Mouse (Mus musculus): ENCODE results near the gene Arhgef39. TPM values are rescaled to one million over a fixed set of nuclear protein-coding genes. Genes with fewer than 3 reads are reported as not detected.

The Arhgef39 gene
- polyA plus RNA-seq, 1 experiment, result 2.8 TPM

GRCm38 (mm10) chr4:43515764-43516708, 16.5 kb upstream of the Arhgef39 start:
- no peaks in the 10 kb centered on the region; the same call in 1 of the 2 replicates for H3K4me1 ChIP-seq (ENCODE audit: control insufficient read depth, insufficient read depth, low read length)
- 67% methylated on average over 11 of the region's 11 CpGs for WGBS
- no peak for TF ChIP-seq POLR2A (IDR thresholded peaks at IDR 0.05; ENCODE audit: borderline replicate concordance, insufficient read depth, low read length)
- TF ChIP-seq CTCF (IDR thresholded peaks at IDR 0.05; ENCODE audit: borderline replicate concordance, insufficient read depth, low read depth, low read length), result no peak
- no peak overlapping the region for H3K4me3 ChIP-seq (replicated peaks; ENCODE audit: insufficient read depth, low read depth, low read length)
- H3K27me3 ChIP-seq (ENCODE audit: control insufficient read depth, insufficient read depth, low read length), result no peaks in the 10 kb centered on the region
- DNase-seq, result no peak
- no peak overlapping the region for H3K27ac ChIP-seq (ENCODE audit: insufficient read depth, low read length)

DNA sequence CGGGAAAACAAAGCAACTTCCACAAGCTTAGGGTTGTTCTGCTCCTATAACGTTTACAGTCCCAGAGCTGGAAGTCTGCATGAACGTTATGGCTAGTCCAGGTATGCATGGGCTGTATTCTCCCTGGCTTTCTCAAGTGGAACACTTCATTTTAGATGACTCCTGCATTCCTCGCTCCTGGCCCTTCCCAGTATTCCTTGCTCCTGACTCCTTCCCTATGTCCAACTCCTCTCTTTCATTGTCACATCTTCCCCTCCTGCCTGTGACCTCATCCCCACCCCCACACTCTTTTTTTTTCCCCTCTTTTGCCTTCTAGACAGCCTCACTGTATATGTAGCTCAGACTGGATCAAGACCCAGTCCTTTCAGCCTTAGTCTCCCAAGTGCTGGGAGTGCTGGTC, 14.3 kb upstream of the Arhgef39 start:
- H3K27ac ChIP-seq (ENCODE audit: insufficient read depth, low read length), result no peak overlapping the region
- no peak overlapping the region for H3K4me3 ChIP-seq (replicated peaks; ENCODE audit: insufficient read depth, low read depth, low read length)
- WGBS, result 86% methylated on average over 4 of the region's 4 CpGs
- no peaks in the 10 kb centered on the region for H3K27me3 ChIP-seq (ENCODE audit: control insufficient read depth, insufficient read depth, low read length)
- DNase-seq, result no peak
- TF ChIP-seq POLR2A (IDR thresholded peaks at IDR 0.05; ENCODE audit: borderline replicate concordance, insufficient read depth, low read length), result no peak
- TF ChIP-seq CTCF (IDR thresholded peaks at IDR 0.05; ENCODE audit: borderline replicate concordance, insufficient read depth, low read depth, low read length), result no peak
- H3K4me1 ChIP-seq (ENCODE audit: control insufficient read depth, insufficient read depth, low read length), result no peaks in the 10 kb centered on the region; the same call in 1 of the 2 replicates

- TF ChIP-seq POLR2A (IDR thresholded peaks at IDR 0.05; ENCODE audit: borderline replicate concordance, insufficient read depth, low read length) (no peak), CTCF (IDR thresholded peaks at IDR 0.05; ENCODE audit: borderline replicate concordance, insufficient read depth, low read depth, low read length) (no peak)
- no peak for DNase-seq
- H3K4me1 ChIP-seq (ENCODE audit: control insufficient read depth, insufficient read depth, low read length), result no peaks in the 10 kb centered on the region; the same call in 1 of the 2 replicates
- no peak overlapping the region for H3K4me3 ChIP-seq (replicated peaks; ENCODE audit: insufficient read depth, low read depth, low read length)
- WGBS, result 91% methylated on average over 4 of the region's 4 CpGs
- H3K27me3 ChIP-seq (ENCODE audit: control insufficient read depth, insufficient read depth, low read length), result no peaks in the 10 kb centered on the region
- H3K27ac ChIP-seq (ENCODE audit: insufficient read depth, low read length), result no peak overlapping the region
Observed at GRCm38 (mm10) chr4:43513300-43513699, 13.8 kb upstream of the Arhgef39 start.

DNA sequence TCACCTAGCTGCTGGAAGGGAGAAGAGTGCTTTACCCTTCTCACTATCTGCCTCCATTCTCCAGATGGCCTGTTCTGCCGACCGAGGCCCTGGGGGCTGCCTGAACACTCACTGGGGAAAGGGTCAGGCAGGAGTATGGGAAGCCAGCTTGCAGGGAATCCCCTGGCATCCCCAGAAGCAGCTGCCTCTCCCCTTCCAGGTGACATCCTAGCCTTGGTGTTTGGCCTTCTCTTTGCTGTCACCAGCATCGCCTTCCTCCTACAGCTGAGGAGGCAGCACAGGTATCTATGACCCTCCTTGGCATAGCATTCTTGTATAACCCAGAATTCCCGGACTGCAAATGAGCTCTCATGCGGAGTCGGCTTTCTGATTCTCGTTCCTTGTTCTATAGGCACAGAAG, 13.2 kb upstream of the Arhgef39 start:
- TF ChIP-seq CTCF (IDR thresholded peaks at IDR 0.05; ENCODE audit: borderline replicate concordance, insufficient read depth, low read depth, low read length) (no peak), POLR2A (IDR thresholded peaks at IDR 0.05; ENCODE audit: borderline replicate concordance, insufficient read depth, low read length) (no peak)
- Histone ChIP-seq H3K27me3 (ENCODE audit: control insufficient read depth, insufficient read depth, low read length) (no peaks in the 10 kb centered on the region), H3K4me1 (ENCODE audit: control insufficient read depth, insufficient read depth, low read length) (no peaks in the 10 kb centered on the region; the same call in 1 of the 2 replicates), H3K4me3 (replicated peaks; ENCODE audit: insufficient read depth, low read depth, low read length) (no peak overlapping the region), H3K27ac (ENCODE audit: insufficient read depth, low read length) (no peak overlapping the region)
- 74% methylated on average over 7 of the region's 7 CpGs for WGBS
- no peak for DNase-seq

DNA sequence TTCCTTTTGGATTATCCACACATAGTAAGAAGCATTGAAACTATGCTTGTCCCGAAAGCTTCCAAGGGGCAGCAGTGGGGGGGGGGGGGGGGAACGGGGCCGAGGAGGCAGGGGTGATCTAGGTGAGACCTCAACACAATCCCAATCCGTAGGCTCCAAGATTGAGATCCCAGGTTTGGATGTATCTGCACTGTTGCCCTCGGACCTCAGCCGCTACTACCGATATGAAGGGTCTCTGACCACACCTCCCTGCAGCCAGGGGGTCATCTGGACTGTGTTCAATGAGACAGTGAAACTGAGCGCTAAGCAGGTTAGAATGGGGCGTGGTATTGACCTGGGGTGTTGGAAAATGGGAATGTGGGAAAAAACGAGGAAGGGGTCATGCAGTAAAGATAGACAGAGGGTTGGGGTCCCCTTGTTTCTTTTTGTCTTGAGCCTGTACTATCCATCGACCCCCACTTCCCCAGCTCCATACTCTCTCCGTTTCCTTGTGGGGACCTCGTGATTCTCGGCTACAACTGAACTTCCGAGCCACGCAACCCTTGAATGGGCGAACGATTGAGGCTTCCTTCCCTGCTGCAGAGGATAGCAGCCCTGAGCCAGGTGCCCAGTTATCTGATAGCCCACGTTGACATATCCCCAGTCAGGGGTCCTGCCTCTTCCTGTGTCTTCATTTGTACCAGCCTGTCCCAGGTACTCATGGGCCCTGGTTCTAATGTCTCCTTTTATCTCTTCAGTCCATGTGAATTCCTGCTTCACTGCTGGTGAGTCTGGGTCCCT, 12.4 kb upstream of the Arhgef39 start:
- Histone ChIP-seq H3K4me3 (replicated peaks; ENCODE audit: insufficient read depth, low read depth, low read length) (no peak overlapping the region), H3K27ac (ENCODE audit: insufficient read depth, low read length) (no peak overlapping the region), H3K27me3 (ENCODE audit: control insufficient read depth, insufficient read depth, low read length) (no peaks in the 10 kb centered on the region), H3K4me1 (ENCODE audit: control insufficient read depth, insufficient read depth, low read length) (peaks cover 4% of the 10 kb centered on the region; the same call in 1 of the 2 replicates)
- TF ChIP-seq CTCF (IDR thresholded peaks at IDR 0.05; ENCODE audit: borderline replicate concordance, insufficient read depth, low read depth, low read length), result no peak
- TF ChIP-seq POLR2A (IDR thresholded peaks at IDR 0.05; ENCODE audit: borderline replicate concordance, insufficient read depth, low read length), result no peak
- DNase-seq, result no peak
- 81% methylated on average over 19 of the region's 19 CpGs for WGBS

GRCm38 (mm10) chr4:43509109-43509508, 9.6 kb upstream of the Arhgef39 start:
- no peak for DNase-seq
- WGBS, result 58% methylated on average over 9 of the region's 9 CpGs
- Histone ChIP-seq H3K27ac (ENCODE audit: insufficient read depth, low read length) (no peak overlapping the region), H3K4me1 (ENCODE audit: control insufficient read depth, insufficient read depth, low read length) (peaks cover 10% of the 10 kb centered on the region), H3K4me3 (replicated peaks; ENCODE audit: insufficient read depth, low read depth, low read length) (no peak overlapping the region), H3K27me3 (ENCODE audit: control insufficient read depth, insufficient read depth, low read length) (no peaks in the 10 kb centered on the region)
- TF ChIP-seq POLR2A (IDR thresholded peaks at IDR 0.05; ENCODE audit: borderline replicate concordance, insufficient read depth, low read length) (no peak), CTCF (IDR thresholded peaks at IDR 0.05; ENCODE audit: borderline replicate concordance, insufficient read depth, low read depth, low read length) (no peak)

GRCm38 (mm10) chr4:43508666-43508997, 9.1 kb upstream of the Arhgef39 start:
- TF ChIP-seq POLR2A (IDR thresholded peaks at IDR 0.05; ENCODE audit: borderline replicate concordance, insufficient read depth, low read length) (no peak), CTCF (IDR thresholded peaks at IDR 0.05; ENCODE audit: borderline replicate concordance, insufficient read depth, low read depth, low read length) (no peak)
- peak in 1 of 2 experiments; percentile 47 for DNase-seq
- Histone ChIP-seq H3K27me3 (ENCODE audit: control insufficient read depth, insufficient read depth, low read length) (no peaks in the 10 kb centered on the region), H3K4me3 (replicated peaks; ENCODE audit: insufficient read depth, low read depth, low read length) (peak overlapping the region; percentile 28), H3K27ac (ENCODE audit: insufficient read depth, low read length) (no peak overlapping the region), H3K4me1 (ENCODE audit: control insufficient read depth, insufficient read depth, low read length) (peaks cover 10% of the 10 kb centered on the region)
- WGBS, result 19% methylated on average over 13 of the region's 13 CpGs

Data from cerebellum, adult 2 months (tissue).